Mouse (Mus musculus): ENCODE data around the gene Ptrh1. TPM values are rescaled to one million over a fixed set of nuclear protein-coding genes. Genes with fewer than 3 reads are reported as not detected.
A peak's percentile ranks its signal among the peaks of the same experiment; 100 is the strongest.

Gene Ptrh1
- total RNA-seq, 1 experiment = 20.9 TPM

GRCm38 (mm10) chr2:32791297-32791696 lies 15.7 kb downstream of the Ptrh1 start:
- in situ Hi-C loops (cut with MboI; ENCODE audit: low sequenced_read_pairs in 2 of 2, unreplicated experiment in 2 of 2) = no loop called here
- no peak overlapping the region for H3K9ac ChIP-seq (ENCODE audit: insufficient read depth, low read depth, low read length, poor library complexity, severe bottlenecking)
- H3K4me3 ChIP-seq (ENCODE audit: insufficient read depth in 1 of 2, low read depth in 1 of 2, low read length in 2 of 2, poor library complexity in 1 of 2, severe bottlenecking in 1 of 2) = no peak overlapping the region
- no peaks in the 10 kb centered on the region for H3K36me3 ChIP-seq (ENCODE audit: control insufficient read depth, insufficient read depth, low read length, poor library complexity, severe bottlenecking)
- DNase-seq (ENCODE audit: low read depth, low spot score) = no peak
- H3K4me1 ChIP-seq (ENCODE audit: control insufficient read depth in 2 of 2, insufficient read depth in 2 of 2, low read length in 2 of 2, poor library complexity in 1 of 2) = no peaks in the 10 kb centered on the region
- TF ChIP-seq ZNF384 (IDR thresholded peaks at IDR 0.05; ENCODE audit: low read depth, low read length) (no peak), MAFK (IDR thresholded peaks at IDR 0.05; ENCODE audit: insufficient read depth, low read depth, low read length) (no peak), HCFC1 (IDR thresholded peaks at IDR 0.05; ENCODE audit: borderline replicate concordance, insufficient read depth, low read length) (no peak), ZC3H11A (IDR thresholded peaks at IDR 0.05; ENCODE audit: borderline replicate concordance, low read depth, low read length) (no peak), CHD2 (IDR thresholded peaks at IDR 0.05; ENCODE audit: low read depth, low read length) (no peak)
- H3K27ac ChIP-seq (ENCODE audit: insufficient read depth, low read depth, low read length, poor library complexity, severe bottlenecking) = no peak overlapping the region
- no peaks in the 10 kb centered on the region for H3K9me3 ChIP-seq (ENCODE audit: control insufficient read depth, insufficient read depth, low read depth, low read length)

- 0 out of 4 replicates have a peak overlapping the region, but pooled peaks of 1 of the 2 experiments have one; percentile 11 for H3K4me3 ChIP-seq (ENCODE audit: insufficient read depth in 1 of 2, low read depth in 1 of 2, low read length in 2 of 2, poor library complexity in 1 of 2, severe bottlenecking in 1 of 2)
- peaks cover 11% of the 10 kb centered on the region; the same call in 1 of the 2 replicates for H3K36me3 ChIP-seq (ENCODE audit: control insufficient read depth, insufficient read depth, low read length, poor library complexity, severe bottlenecking)
- H3K9me3 ChIP-seq (ENCODE audit: control insufficient read depth, insufficient read depth, low read depth, low read length) = no peaks in the 10 kb centered on the region
- H3K27ac ChIP-seq (ENCODE audit: insufficient read depth, low read depth, low read length, poor library complexity, severe bottlenecking) = no peak overlapping the region
- H3K4me1 ChIP-seq (ENCODE audit: control insufficient read depth in 2 of 2, insufficient read depth in 2 of 2, low read length in 2 of 2, poor library complexity in 1 of 2) = no peaks in the 10 kb centered on the region
- DNase-seq (ENCODE audit: low read depth, low spot score) = no peak
- TF ChIP-seq CHD2 (IDR thresholded peaks at IDR 0.05; ENCODE audit: low read depth, low read length) = no peak
- no peak for TF ChIP-seq ZC3H11A (IDR thresholded peaks at IDR 0.05; ENCODE audit: borderline replicate concordance, low read depth, low read length)
- no peak for TF ChIP-seq HCFC1 (IDR thresholded peaks at IDR 0.05; ENCODE audit: borderline replicate concordance, insufficient read depth, low read length)
- no peak for TF ChIP-seq ZNF384 (IDR thresholded peaks at IDR 0.05; ENCODE audit: low read depth, low read length)
- no peak for TF ChIP-seq MAFK (IDR thresholded peaks at IDR 0.05; ENCODE audit: insufficient read depth, low read depth, low read length)
- in situ Hi-C loops (cut with MboI; ENCODE audit: low sequenced_read_pairs in 2 of 2, unreplicated experiment in 2 of 2) = no loop called here
- no peak overlapping the region for H3K9ac ChIP-seq (ENCODE audit: insufficient read depth, low read depth, low read length, poor library complexity, severe bottlenecking)
Observed at GRCm38 (mm10) chr2:32795748-32796418, 20.3 kb downstream of the Ptrh1 start.

- Histone ChIP-seq H3K4me1 (ENCODE audit: control insufficient read depth in 2 of 2, insufficient read depth in 2 of 2, low read length in 2 of 2, poor library complexity in 1 of 2) (no peaks in the 10 kb centered on the region), H3K4me3 (ENCODE audit: insufficient read depth in 1 of 2, low read depth in 1 of 2, low read length in 2 of 2, poor library complexity in 1 of 2, severe bottlenecking in 1 of 2) (no peak overlapping the region), H3K9me3 (ENCODE audit: control insufficient read depth, insufficient read depth, low read depth, low read length) (no peaks in the 10 kb centered on the region), H3K27ac (ENCODE audit: insufficient read depth, low read depth, low read length, poor library complexity, severe bottlenecking) (no peak overlapping the region), H3K9ac (ENCODE audit: insufficient read depth, low read depth, low read length, poor library complexity, severe bottlenecking) (no peak overlapping the region), H3K36me3 (ENCODE audit: control insufficient read depth, insufficient read depth, low read length, poor library complexity, severe bottlenecking) (peaks cover 11% of the 10 kb centered on the region; the same call in 1 of the 2 replicates)
- no peak for TF ChIP-seq MAFK (IDR thresholded peaks at IDR 0.05; ENCODE audit: insufficient read depth, low read depth, low read length)
- TF ChIP-seq CHD2 (IDR thresholded peaks at IDR 0.05; ENCODE audit: low read depth, low read length) = no peak
- TF ChIP-seq ZC3H11A (IDR thresholded peaks at IDR 0.05; ENCODE audit: borderline replicate concordance, low read depth, low read length) = no peak
- TF ChIP-seq ZNF384 (IDR thresholded peaks at IDR 0.05; ENCODE audit: low read depth, low read length) = no peak
- no peak for TF ChIP-seq HCFC1 (IDR thresholded peaks at IDR 0.05; ENCODE audit: borderline replicate concordance, insufficient read depth, low read length)
- in situ Hi-C loops (cut with MboI; ENCODE audit: low sequenced_read_pairs in 2 of 2, unreplicated experiment in 2 of 2) = no loop called here
- no peak for DNase-seq (ENCODE audit: low read depth, low spot score)
Observed at GRCm38 (mm10) chr2:32798251-32798962, 22.8 kb downstream of the Ptrh1 start.

- no peak overlapping the region for H3K9ac ChIP-seq (ENCODE audit: insufficient read depth, low read depth, low read length, poor library complexity, severe bottlenecking)
- TF ChIP-seq MAFK (IDR thresholded peaks at IDR 0.05; ENCODE audit: insufficient read depth, low read depth, low read length) (no peak), HCFC1 (IDR thresholded peaks at IDR 0.05; ENCODE audit: borderline replicate concordance, insufficient read depth, low read length) (no peak), ZNF384 (IDR thresholded peaks at IDR 0.05; ENCODE audit: low read depth, low read length) (no peak)
- no peaks in the 10 kb centered on the region; the same call in 1 of the 2 replicates for H3K36me3 ChIP-seq (ENCODE audit: control insufficient read depth, insufficient read depth, low read length, poor library complexity, severe bottlenecking)
Observed at GRCm38 (mm10) chr2:32808816-32809566, 33.4 kb downstream of the Ptrh1 start.

More at GRCm38 (mm10) chr2:32808816-32809566, 33.4 kb downstream of the Ptrh1 start:
- Histone ChIP-seq H3K27ac (ENCODE audit: insufficient read depth, low read depth, low read length, poor library complexity, severe bottlenecking) (no peak overlapping the region), H3K9me3 (ENCODE audit: control insufficient read depth, insufficient read depth, low read depth, low read length) (no peaks in the 10 kb centered on the region), H3K4me3 (ENCODE audit: insufficient read depth in 1 of 2, low read depth in 1 of 2, low read length in 2 of 2, poor library complexity in 1 of 2, severe bottlenecking in 1 of 2) (no peak overlapping the region), H3K4me1 (ENCODE audit: control insufficient read depth in 2 of 2, insufficient read depth in 2 of 2, low read length in 2 of 2, poor library complexity in 1 of 2) (peaks cover 0 to 6% of the 10 kb centered on the region in 2 experiments; a peak in 2 of 4 replicates)
- in situ Hi-C loops (cut with MboI; ENCODE audit: low sequenced_read_pairs in 2 of 2, unreplicated experiment in 2 of 2) = no loop called here
- no peak for DNase-seq (ENCODE audit: low read depth, low spot score)
